Mouse (Mus musculus) intestine, postnatal 0 days (tissue): ENCODE data around the gene Furin. TPM values are rescaled to one million over a fixed set of nuclear protein-coding genes. Genes with fewer than 3 reads are reported as not detected.

Experiments
- ATAC-seq: fragments of 200-750 bp; cut with Nextera tagmentation; 2 replicates; pipeline ENCODE4 v1.8.0; 2017; ENCODE audit warnings: mild to moderate bottlenecking, moderate TSS enrichment, moderate library complexity
- H3K27ac ChIP-seq: fragments of 300-500 bp; sonication (generic); 2 replicates; pipeline ENCODE4 v1.5.1; 2014; ENCODE audit warnings: mild to moderate bottlenecking, low read depth, low read length, moderate library complexity
- H3K27me3 ChIP-seq: fragments of 300-500 bp; sonication (generic); replicated peaks from 2 replicates; pipeline ENCODE4 v1.6.1; 2014; ENCODE audit warnings: low read length, mixed read lengths; ENCODE audit not compliant: control insufficient read depth, insufficient read depth
- H3K36me3 ChIP-seq: fragments of 300-500 bp; sonication (generic); 2 replicates; pipeline ENCODE4 v1.6.1; 2014; ENCODE audit warnings: mild to moderate bottlenecking, moderate library complexity; ENCODE audit not compliant: control insufficient read depth, insufficient read depth
- H3K4me1 ChIP-seq: fragments of 300-500 bp; sonication (generic); replicated peaks from 2 replicates; pipeline ENCODE4 v1.6.1; 2014; ENCODE audit warnings: antibody characterized with exemption, low read length, mixed read lengths; ENCODE audit not compliant: control insufficient read depth, insufficient read depth
- H3K4me2 ChIP-seq: fragments of 300-500 bp; sonication (generic); replicated peaks from 2 replicates; pipeline ENCODE4 v1.6.1; 2014; ENCODE audit warnings: low read depth, mild to moderate bottlenecking, moderate library complexity
- H3K4me3 ChIP-seq: fragments of 300-500 bp; sonication (generic); 2 replicates; pipeline ENCODE4 v1.5.1; 2014; ENCODE audit warnings: low read depth, low read length
- H3K9ac ChIP-seq: fragments of 300-500 bp; sonication (generic); 2 replicates; pipeline ENCODE4 v1.6.1; 2014; ENCODE audit warnings: mild to moderate bottlenecking, low read depth, low read length
- H3K9me3 ChIP-seq: fragments of 300-500 bp; sonication (generic); 2 replicates; pipeline ENCODE4 v1.6.1; 2016; ENCODE audit warnings: mixed run types; ENCODE audit not compliant: control insufficient read depth
- CTCF ChIP-seq: sonication (generic); IDR thresholded peaks from 2 replicates; pipeline ENCODE4 v1.5.1; 2016; ENCODE audit warnings: low read depth, mild to moderate bottlenecking, control low read depth, antibody characterized with exemption, moderate library complexity
- WGBS: fragments of 180-500 bp; shearing (Covaris S2); extraction: QIAGEN DNeasy Blood & Tissue Kit; methylation state at CpG from one replicate; pipeline ENCODE4 v1.1.7; 2014; 5-methylcytosine and 5-hydroxymethylcytosine counted together
- polyA plus RNA-seq: library from polyadenylated mRNA; unstranded; fragments of >200 nt; fragmentation: Nextera tagmentation; extraction: Ambion mirVana; gene quantifications from 2 replicates; pipeline ENCODE4 v1.2.1, GENCODE M21; 2015

The Furin gene
- polyA plus RNA-seq, 1 experiment from 2014 or later = 26.4 TPM

DNA sequence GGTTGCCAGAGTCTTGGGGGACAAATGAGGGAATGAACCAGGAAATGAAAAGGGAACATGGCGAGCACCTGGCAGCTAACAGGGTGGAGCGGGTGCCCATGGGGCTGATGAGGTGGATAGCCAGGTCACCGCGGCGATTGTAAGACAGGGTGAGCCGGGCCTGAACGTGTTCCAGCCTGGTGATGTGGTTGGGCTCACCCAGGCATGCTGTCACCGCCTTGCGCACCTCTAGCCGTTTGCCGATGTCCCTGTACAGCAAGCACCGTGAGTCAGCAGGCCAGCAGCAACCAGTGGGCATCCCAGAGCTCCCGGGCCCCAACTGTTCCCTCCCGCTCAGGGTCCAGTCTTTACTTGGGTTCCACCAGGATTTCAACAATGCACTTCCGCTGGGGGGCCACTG is 13.1 kb downstream of the Furin start:
- Histone ChIP-seq H3K4me3 (no peak overlapping the region), H3K4me2 (no peak overlapping the region), H3K9ac (no peak overlapping the region), H3K27me3 (no peaks in the 10 kb centered on the region), H3K9me3 (no peaks in the 10 kb centered on the region), H3K36me3 (peaks cover 73% of the 10 kb centered on the region), H3K4me1 (no peaks in the 10 kb centered on the region), H3K27ac (no peak overlapping the region)
- ATAC-seq = no peak
- WGBS = 94% methylated on average over 15 of the region's 15 CpGs
- TF ChIP-seq CTCF = no peak

DNA sequence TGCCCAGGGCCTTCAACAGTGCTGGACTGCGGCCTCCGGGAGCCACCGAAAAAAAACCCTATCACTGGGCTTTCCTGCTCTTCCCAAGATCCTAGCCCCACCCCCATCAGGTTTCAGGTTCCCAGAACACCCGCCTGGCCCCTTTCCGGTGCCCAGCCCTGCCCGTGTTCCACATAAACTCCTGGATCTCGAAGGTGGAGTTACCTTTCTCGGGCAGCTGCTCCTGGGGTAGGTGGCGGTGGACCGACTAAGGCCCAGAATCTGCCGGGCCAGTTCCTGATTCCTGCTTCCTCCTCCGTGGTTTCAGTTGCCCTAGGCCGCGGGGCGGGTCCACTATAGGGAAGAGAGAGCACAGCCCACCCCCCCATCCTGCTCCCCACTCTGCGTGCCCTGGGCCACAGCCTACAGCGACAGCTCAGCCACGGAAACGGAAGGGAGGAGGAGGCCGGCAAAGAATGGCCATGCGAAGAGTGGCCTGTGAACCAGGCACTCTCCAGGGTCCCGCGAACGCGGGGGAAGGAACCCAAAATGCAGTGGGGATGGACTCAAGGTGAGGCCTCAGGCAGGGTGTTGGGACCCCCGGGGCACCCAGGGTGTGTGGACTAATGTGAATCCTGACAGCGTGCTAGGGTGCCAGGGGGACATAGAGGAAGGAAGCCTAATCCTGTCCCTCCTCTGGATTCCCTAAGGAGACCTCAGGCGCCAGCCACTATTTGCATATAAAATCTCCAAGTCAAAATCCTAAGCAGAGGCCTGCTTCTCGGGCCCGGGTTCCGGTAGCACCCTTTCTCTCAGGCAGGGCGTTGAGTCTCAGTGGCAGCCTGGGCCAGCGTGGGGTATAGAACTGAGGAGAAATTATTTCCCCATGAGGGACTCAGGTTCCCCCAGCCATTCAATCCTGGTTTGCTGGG is 17.3 kb downstream of the Furin start, which contains the start of gene Fes:
Gene Fes, minus strand, starts transcription at position 314 of the 911 bp plus-strand sequence.
- ATAC-seq = peak; percentile 20
- Histone ChIP-seq H3K4me1 (no peaks in the 10 kb centered on the region), H3K4me3 (peak within 1 kb of the TSS; percentile 30), H3K4me2 (peak within 1 kb of the TSS; percentile 61), H3K27ac (peak within 1 kb of the TSS; percentile 77), H3K27me3 (no peaks in the 10 kb centered on the region), H3K36me3 (peaks cover 39% of the 10 kb centered on the region), H3K9me3 (no peaks in the 10 kb centered on the region), H3K9ac (peak within 1 kb of the TSS; percentile 60)
- WGBS = 28% methylated on average over 33 of the region's 33 CpGs
- TF ChIP-seq CTCF = no peak

DNA sequence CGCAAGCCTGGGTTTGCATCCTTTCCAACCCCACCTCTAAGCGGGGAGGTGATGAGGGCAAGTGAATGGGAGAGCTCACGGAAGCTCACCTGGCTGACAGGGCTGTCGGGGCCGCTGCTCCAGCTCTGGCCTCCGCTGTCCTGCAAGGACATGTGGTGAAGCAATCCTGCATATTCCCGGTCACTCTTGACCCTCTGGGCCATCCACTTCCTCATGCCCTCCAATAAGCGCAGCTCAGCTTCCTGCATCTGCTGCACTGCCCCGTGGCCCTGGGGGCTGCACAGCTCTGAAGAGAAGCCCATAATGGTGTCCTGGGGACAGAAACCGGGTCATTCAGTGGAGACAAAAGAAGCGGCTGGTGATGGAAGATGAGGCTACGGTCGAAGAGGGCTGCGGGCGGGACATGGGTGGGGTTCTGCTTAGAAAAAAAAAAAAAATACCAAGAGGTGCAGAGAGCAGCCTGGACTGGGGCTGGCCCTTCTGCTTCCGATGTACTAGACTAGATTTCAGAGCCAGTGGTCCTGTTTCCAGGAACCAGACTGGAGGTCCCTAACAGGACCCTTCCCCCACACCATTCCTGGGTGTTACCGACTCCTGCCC is 18.1 kb downstream of the Furin start:
- H3K9ac ChIP-seq = peak overlapping the region; percentile 60
- H3K9me3 ChIP-seq = no peaks in the 10 kb centered on the region
- H3K4me1 ChIP-seq = no peaks in the 10 kb centered on the region
- WGBS = 50% methylated on average over 17 of the region's 17 CpGs
- peak overlapping the region; percentile 61 for H3K4me2 ChIP-seq
- no peak for TF ChIP-seq CTCF
- peak overlapping the region; percentile 30 for H3K4me3 ChIP-seq
- ATAC-seq = 0 out of 2 replicates have a peak, but pooled peaks have one; percentile 2
- peak overlapping the region; percentile 77 for H3K27ac ChIP-seq
- H3K27me3 ChIP-seq = no peaks in the 10 kb centered on the region
- peaks cover 37% of the 10 kb centered on the region for H3K36me3 ChIP-seq

DNA sequence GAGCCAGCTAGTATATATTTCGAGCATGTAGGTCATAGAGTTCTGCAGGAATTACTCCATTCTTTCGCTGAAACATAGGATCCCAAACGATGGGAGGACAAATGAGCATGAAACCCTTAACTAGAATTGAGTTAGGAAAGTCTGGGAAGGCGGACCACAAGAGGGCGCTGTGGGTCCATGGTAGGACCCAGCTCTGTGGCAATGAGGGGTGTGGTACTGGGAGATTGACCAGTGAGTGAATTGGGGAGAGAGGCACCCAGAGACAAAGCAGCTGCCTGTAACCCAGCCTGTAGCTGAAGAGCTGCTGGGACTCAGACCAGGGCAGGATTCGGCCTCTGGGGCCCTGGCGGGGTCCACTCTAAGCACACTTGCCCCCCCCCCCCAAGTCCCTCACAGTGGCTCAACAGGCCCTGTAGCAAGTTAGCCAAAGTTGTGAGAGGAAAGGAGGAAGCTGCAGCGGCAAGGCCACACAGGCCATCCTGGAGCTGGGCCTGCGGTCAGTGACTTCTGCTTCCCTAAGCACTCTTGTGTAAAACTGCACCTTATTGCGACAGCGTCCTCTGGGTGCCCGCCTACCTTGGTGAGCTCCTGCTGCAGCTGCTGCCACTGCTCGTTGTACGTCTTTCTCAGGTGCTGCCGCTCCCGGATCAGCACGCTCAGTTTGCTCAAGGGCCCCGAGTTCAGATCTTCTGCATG is 18.9 kb downstream of the Furin start:
- Histone ChIP-seq H3K27me3 (no peaks in the 10 kb centered on the region), H3K4me1 (no peaks in the 10 kb centered on the region), H3K9ac (no peak overlapping the region), H3K9me3 (no peaks in the 10 kb centered on the region), H3K4me2 (peak overlapping the region; percentile 61), H3K4me3 (peak overlapping the region; percentile 30), H3K27ac (peak overlapping the region; percentile 70), H3K36me3 (peaks cover 38% of the 10 kb centered on the region)
- WGBS = 26% methylated on average over 18 of the region's 18 CpGs
- ATAC-seq = peak; percentile 66
- TF ChIP-seq CTCF = peak; percentile 99

DNA sequence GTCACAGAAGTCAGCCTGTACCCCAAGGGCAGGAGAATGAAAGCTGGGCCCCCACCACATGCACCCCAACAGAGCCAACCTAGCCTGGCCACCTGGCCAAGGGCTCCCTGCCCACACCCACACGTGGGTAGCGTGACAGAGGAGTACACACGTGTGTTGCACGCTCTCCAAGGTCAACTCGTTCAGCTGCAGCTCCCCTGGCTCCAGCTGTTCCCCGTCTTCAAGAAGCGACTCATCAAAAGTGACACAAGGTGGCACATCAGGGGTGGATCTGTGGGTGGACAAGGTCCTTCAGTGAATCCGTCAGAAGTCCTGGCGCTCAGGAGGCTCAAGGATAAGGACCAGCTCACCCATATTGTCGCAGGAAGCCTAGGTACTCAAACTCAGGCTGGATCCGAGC is 22.3 kb downstream of the Furin start:
- Histone ChIP-seq H3K9ac (no peak overlapping the region), H3K36me3 (peaks cover 24% of the 10 kb centered on the region), H3K27me3 (no peaks in the 10 kb centered on the region), H3K4me2 (no peak overlapping the region), H3K4me1 (no peaks in the 10 kb centered on the region), H3K9me3 (no peaks in the 10 kb centered on the region), H3K27ac (no peak overlapping the region), H3K4me3 (no peak overlapping the region)
- TF ChIP-seq CTCF = no peak
- WGBS = 72% methylated on average over 11 of the region's 11 CpGs
- ATAC-seq = no peak

DNA sequence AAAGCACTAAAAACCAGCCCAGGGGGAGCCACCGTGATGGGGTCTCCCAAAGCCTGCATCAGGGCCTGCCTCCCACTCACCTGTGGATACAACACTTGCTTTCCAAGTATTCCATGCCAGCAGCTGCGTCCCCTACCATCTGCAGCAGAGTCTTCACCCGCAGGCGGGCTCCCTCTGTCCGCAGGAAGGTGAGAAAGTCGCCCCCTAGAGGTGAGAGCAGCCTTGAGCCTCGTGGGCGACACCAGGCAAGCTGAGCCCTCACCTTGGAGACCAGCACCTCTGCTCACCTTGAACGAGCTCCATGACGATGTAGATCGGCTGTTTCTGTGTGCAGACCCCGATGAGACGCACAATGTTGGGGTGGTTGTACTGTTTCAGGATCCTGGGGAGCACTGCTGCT is 25.7 kb downstream of the Furin start:
- no peaks in the 10 kb centered on the region for H3K9me3 ChIP-seq
- H3K27me3 ChIP-seq = no peaks in the 10 kb centered on the region
- no peak overlapping the region for H3K9ac ChIP-seq
- H3K27ac ChIP-seq = no peak overlapping the region
- no peaks in the 10 kb centered on the region for H3K4me1 ChIP-seq
- WGBS = 57% methylated on average over 13 of the region's 13 CpGs
- peak; percentile 72 for TF ChIP-seq CTCF
- ATAC-seq = no peak
- no peak overlapping the region for H3K4me2 ChIP-seq
- peaks cover 24% of the 10 kb centered on the region for H3K36me3 ChIP-seq
- H3K4me3 ChIP-seq = no peak overlapping the region
